Mouse (Mus musculus): Measurements from ENCODE around the gene Ppp3cb. TPM values are rescaled to one million over a fixed set of nuclear protein-coding genes. Genes with fewer than 3 reads are reported as not detected.

Ppp3cb gene
- polyA plus RNA-seq, 1 experiment, result 141 TPM

- peak; percentile 69 for DNase-seq (ENCODE audit: low read depth)
- TF ChIP-seq POLR2A (IDR thresholded peaks at IDR 0.05; ENCODE audit: borderline replicate concordance, extremely low read depth, insufficient read depth, insufficient read length, poor library complexity, severe bottlenecking), result 0 out of 2 replicates have a peak, but pooled peaks have one; percentile 18
- TF ChIP-seq CTCF (IDR thresholded peaks at IDR 0.05; ENCODE audit: borderline replicate concordance, extremely low read depth, insufficient read depth, insufficient read length), result no peak
Measured at GRCm38 (mm10) chr14:20479291-20480194, 66.8 kb downstream of the Ppp3cb start, which contains the start of gene Anxa7. Anxa7 (minus strand) TSS chr14:20480133.

- peak; percentile 5 for DNase-seq (ENCODE audit: low read depth)
- TF ChIP-seq CTCF (IDR thresholded peaks at IDR 0.05; ENCODE audit: borderline replicate concordance, extremely low read depth, insufficient read depth, insufficient read length), result no peak
- no peak for TF ChIP-seq POLR2A (IDR thresholded peaks at IDR 0.05; ENCODE audit: borderline replicate concordance, extremely low read depth, insufficient read depth, insufficient read length, poor library complexity, severe bottlenecking)
Measured at GRCm38 (mm10) chr14:20478801-20479200, 67.6 kb downstream of the Ppp3cb start.

- TF ChIP-seq CTCF (IDR thresholded peaks at IDR 0.05; ENCODE audit: borderline replicate concordance, extremely low read depth, insufficient read depth, insufficient read length) (no peak), POLR2A (IDR thresholded peaks at IDR 0.05; ENCODE audit: borderline replicate concordance, extremely low read depth, insufficient read depth, insufficient read length, poor library complexity, severe bottlenecking) (no peak)
- DNase-seq (ENCODE audit: low read depth), result no peak
Measured at GRCm38 (mm10) chr14:20478385-20478784, 68.0 kb downstream of the Ppp3cb start.

GRCm38 (mm10) chr14:20477261-20478025 is 68.9 kb downstream of the Ppp3cb start:
- DNase-seq (ENCODE audit: low read depth), result peak; percentile 3

GRCm38 (mm10) chr14:20460216-20460615 is 86.2 kb downstream of the Ppp3cb start:
- DNase-seq (ENCODE audit: low read depth), result peak; percentile 5
- TF ChIP-seq POLR2A (IDR thresholded peaks at IDR 0.05; ENCODE audit: borderline replicate concordance, extremely low read depth, insufficient read depth, insufficient read length, poor library complexity, severe bottlenecking), result no peak
- TF ChIP-seq CTCF (IDR thresholded peaks at IDR 0.05; ENCODE audit: borderline replicate concordance, extremely low read depth, insufficient read depth, insufficient read length), result no peak

More at GRCm38 (mm10) chr14:20477261-20478025, 68.9 kb downstream of the Ppp3cb start:
- TF ChIP-seq CTCF (IDR thresholded peaks at IDR 0.05; ENCODE audit: borderline replicate concordance, extremely low read depth, insufficient read depth, insufficient read length), result no peak
- TF ChIP-seq POLR2A (IDR thresholded peaks at IDR 0.05; ENCODE audit: borderline replicate concordance, extremely low read depth, insufficient read depth, insufficient read length, poor library complexity, severe bottlenecking), result no peak

GRCm38 (mm10) chr14:20458378-20458777 is 88.0 kb downstream of the Ppp3cb start:
- no peak for TF ChIP-seq POLR2A (IDR thresholded peaks at IDR 0.05; ENCODE audit: borderline replicate concordance, extremely low read depth, insufficient read depth, insufficient read length, poor library complexity, severe bottlenecking)
- no peak for TF ChIP-seq CTCF (IDR thresholded peaks at IDR 0.05; ENCODE audit: borderline replicate concordance, extremely low read depth, insufficient read depth, insufficient read length)
- DNase-seq (ENCODE audit: low read depth), result no peak

GRCm38 (mm10) chr14:20452929-20453328 is 93.4 kb downstream of the Ppp3cb start:
- DNase-seq (ENCODE audit: low read depth), result no peak
- TF ChIP-seq POLR2A (IDR thresholded peaks at IDR 0.05; ENCODE audit: borderline replicate concordance, extremely low read depth, insufficient read depth, insufficient read length, poor library complexity, severe bottlenecking) (no peak), CTCF (IDR thresholded peaks at IDR 0.05; ENCODE audit: borderline replicate concordance, extremely low read depth, insufficient read depth, insufficient read length) (no peak)

GRCm38 (mm10) chr14:20451765-20452331 is 94.5 kb downstream of the Ppp3cb start, which contains the start of gene Cfap70:
Cfap70 (minus strand) TSS chr14:20452226.
- no peak for TF ChIP-seq POLR2A (IDR thresholded peaks at IDR 0.05; ENCODE audit: borderline replicate concordance, extremely low read depth, insufficient read depth, insufficient read length, poor library complexity, severe bottlenecking)
- no peak for TF ChIP-seq CTCF (IDR thresholded peaks at IDR 0.05; ENCODE audit: borderline replicate concordance, extremely low read depth, insufficient read depth, insufficient read length)
- DNase-seq (ENCODE audit: low read depth), result peak; percentile 85

- DNase-seq (ENCODE audit: low read depth), result peak; percentile 74
Measured at GRCm38 (mm10) chr14:20451302-20451701, 95.1 kb downstream of the Ppp3cb start.

More at GRCm38 (mm10) chr14:20451302-20451701, 95.1 kb downstream of the Ppp3cb start:
- TF ChIP-seq CTCF (IDR thresholded peaks at IDR 0.05; ENCODE audit: borderline replicate concordance, extremely low read depth, insufficient read depth, insufficient read length), result no peak

Other genes with a start within 250 kb of the Ppp3cb start
- 37.6 and 38.1 TPM in 2 replicates for gene Ecd, start 198.5 kb downstream of the Ppp3cb start, polyA plus RNA-seq (2012; rRNA removed)
- gene Fam149b, start 198.4 kb downstream of the Ppp3cb start, polyA plus RNA-seq (2012; rRNA removed), result 54.0 and 59.6 TPM in 2 replicates
- 95.7 and 127 TPM in 2 replicates for gene Dnajc9, start 157.7 kb downstream of the Ppp3cb start, polyA plus RNA-seq (2012; rRNA removed)
- gene Mrps16, start 152.9 kb downstream of the Ppp3cb start, polyA plus RNA-seq (2012; rRNA removed), result 36.1 and 46.2 TPM in 2 replicates
- 0.69 and 1.2 TPM in 2 replicates for gene Cfap70, start 94.3 kb downstream of the Ppp3cb start, polyA plus RNA-seq (2012; rRNA removed)
- gene Anxa7, start 66.4 kb downstream of the Ppp3cb start, polyA plus RNA-seq (2012; rRNA removed), result 18.0 and 18.9 TPM in 2 replicates
- gene Mss51, start 49.7 kb downstream of the Ppp3cb start, polyA plus RNA-seq (2012; rRNA removed), result 1.5 and 2.4 TPM in 2 replicates
- 25.1 and 30.3 TPM in 2 replicates for gene Usp54, start 94.5 kb upstream of the Ppp3cb start, polyA plus RNA-seq (2012; rRNA removed)
- 0.10 and 0.16 TPM in 2 replicates for gene Myoz1, start 110.0 kb upstream of the Ppp3cb start, polyA plus RNA-seq (2012; rRNA removed)
- 0.23 and 0.27 TPM in 2 replicates for gene Synpo2l, start 121.8 kb upstream of the Ppp3cb start, polyA plus RNA-seq (2012; rRNA removed)
- 159 and 187 TPM in 2 replicates for gene Sec24c, start 127.7 kb upstream of the Ppp3cb start, polyA plus RNA-seq (2012; rRNA removed)
- gene Fut11, start 148.4 kb upstream of the Ppp3cb start, polyA plus RNA-seq (2012; rRNA removed), result 21.1 and 24.7 TPM in 2 replicates
- gene Chchd1, start 156.4 kb upstream of the Ppp3cb start, polyA plus RNA-seq (2012; rRNA removed), result 95.3 and 112 TPM in 2 replicates
- gene Zswim8, start 161.0 kb upstream of the Ppp3cb start, polyA plus RNA-seq (2012; rRNA removed), result 245 and 250 TPM in 2 replicates
- gene Ndst2, start 188.0 kb upstream of the Ppp3cb start, polyA plus RNA-seq (2012; rRNA removed), result 33.3 and 38.6 TPM in 2 replicates
- 76.7 and 96.1 TPM in 2 replicates for gene Camk2g, start 247.5 kb upstream of the Ppp3cb start, polyA plus RNA-seq (2012; rRNA removed)